Mouse (Mus musculus) hindbrain, embryonic 14.5 days (tissue): ENCODE data around the gene Prkn. TPM values are rescaled to one million over a fixed set of nuclear protein-coding genes. Genes with fewer than 3 reads are reported as not detected.

ENCODE experiments used
- ATAC-seq: fragments of 200-750 bp; cut with Nextera tagmentation; 2 replicates; pipeline ENCODE4 v1.8.0; 2017; ENCODE audit warnings: moderate number of reproducible peaks, mild to moderate bottlenecking, moderate TSS enrichment, moderate library complexity; ENCODE audit not compliant: low FRiP score
- DNase-seq: peaks from one replicate; pipeline ENCODE4 v3.0.0-alpha.2; 2015; ENCODE audit warnings: low spot score
- H3K27ac ChIP-seq: fragments of 300-500 bp; sonication (generic); 2 replicates; pipeline ENCODE4 v1.5.1; 2014; ENCODE audit warnings: mild to moderate bottlenecking, moderate library complexity
- H3K27me3 ChIP-seq: fragments of 300-500 bp; sonication (generic); 2 replicates; pipeline ENCODE4 v1.6.1; 2014; ENCODE audit warnings: mild to moderate bottlenecking, low read length, mixed read lengths; ENCODE audit not compliant: control insufficient read depth, insufficient read depth
- H3K36me3 ChIP-seq: fragments of 300-500 bp; sonication (generic); replicated peaks from 2 replicates; pipeline ENCODE4 v1.6.1; 2014; ENCODE audit not compliant: control insufficient read depth, insufficient read depth
- H3K4me1 ChIP-seq: fragments of 300-500 bp; sonication (generic); replicated peaks from 2 replicates; pipeline ENCODE4 v1.6.1; 2014; ENCODE audit warnings: antibody characterized with exemption, low read length, mixed read lengths; ENCODE audit not compliant: control insufficient read depth, insufficient read depth
- H3K4me2 ChIP-seq: fragments of 300-500 bp; sonication (generic); replicated peaks from 2 replicates; pipeline ENCODE4 v1.6.1; 2014; ENCODE audit warnings: mild to moderate bottlenecking, moderate library complexity
- H3K4me3 ChIP-seq: fragments of 300-500 bp; sonication (generic); replicated peaks from 2 replicates; pipeline ENCODE4 v1.5.1; 2014; ENCODE audit warnings: mild to moderate bottlenecking, low read length
- H3K9ac ChIP-seq: fragments of 300-500 bp; sonication (generic); 2 replicates; pipeline ENCODE4 v1.6.1; 2014
- H3K9me3 ChIP-seq: fragments of 300-500 bp; sonication (generic); 2 replicates; pipeline ENCODE4 v1.6.1; 2016; ENCODE audit warnings: low read length; ENCODE audit not compliant: control insufficient read depth
- WGBS: fragments of 180-500 bp; shearing (Covaris S2); extraction: QIAGEN DNeasy Blood & Tissue Kit; methylation state at CpG from one replicate; pipeline ENCODE4 v1.1.7; 2014; 5-methylcytosine and 5-hydroxymethylcytosine counted together
- polyA plus RNA-seq: library from polyadenylated mRNA; unstranded; fragments of >200 nt; fragmentation: Nextera tagmentation; extraction: Ambion mirVana; gene quantifications from 2 replicates; pipeline ENCODE4 v1.2.1, GENCODE M21; 2014

Prkn gene
- polyA plus RNA-seq, 1 experiment from 2014 or later: 4.4 TPM

DNA sequence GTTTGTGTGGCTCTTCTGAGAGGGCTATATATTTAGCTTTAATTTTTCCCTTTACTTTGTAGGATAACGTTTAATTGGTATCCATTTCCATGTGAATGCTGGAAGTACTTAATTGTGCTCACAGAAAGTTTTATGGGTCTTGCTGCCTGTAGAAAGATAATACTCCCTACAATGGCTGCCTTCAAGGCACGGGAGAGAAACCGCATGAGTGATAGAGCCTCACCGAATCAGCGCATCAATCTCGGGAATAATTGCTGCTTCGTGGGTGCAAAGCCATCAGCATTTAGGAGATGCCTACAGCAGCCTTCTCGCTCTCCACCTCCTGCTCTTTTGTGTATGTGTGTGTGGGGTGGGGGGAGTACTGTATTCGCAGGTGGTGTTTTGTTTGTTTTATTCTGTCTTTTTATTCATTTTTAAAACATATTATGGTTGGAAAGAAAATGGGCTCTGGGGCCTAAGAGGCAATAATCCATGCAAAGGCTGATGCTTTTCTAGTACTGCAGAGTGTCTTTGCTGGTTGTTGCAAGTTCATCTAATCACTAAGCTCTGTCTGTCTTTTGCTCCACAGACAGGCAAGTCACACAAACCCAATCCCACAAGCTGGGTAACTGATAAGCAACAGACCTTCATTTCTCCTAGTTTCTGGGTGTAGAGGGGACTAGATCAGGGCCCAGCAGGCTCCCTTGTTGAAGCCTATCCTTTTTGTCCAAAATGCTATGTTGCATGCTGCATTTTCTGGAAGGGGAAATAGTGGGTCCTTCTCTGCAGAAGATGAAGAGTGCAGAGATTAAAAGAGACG lies 119.1 kb downstream of the Prkn start:
- Histone ChIP-seq H3K27ac (no peak overlapping the region), H3K4me1 (0 out of 2 replicates have a peak, but pooled peaks cover 4% of the 10 kb centered on the region), H3K4me3 (no peak overlapping the region), H3K27me3 (no peaks in the 10 kb centered on the region), H3K9me3 (no peaks in the 10 kb centered on the region), H3K4me2 (no peak overlapping the region), H3K36me3 (no peaks in the 10 kb centered on the region), H3K9ac (no peak overlapping the region)
- DNase-seq: no peak
- no peak for ATAC-seq
- WGBS: 53% methylated on average over 10 of the region's 10 CpGs

DNA sequence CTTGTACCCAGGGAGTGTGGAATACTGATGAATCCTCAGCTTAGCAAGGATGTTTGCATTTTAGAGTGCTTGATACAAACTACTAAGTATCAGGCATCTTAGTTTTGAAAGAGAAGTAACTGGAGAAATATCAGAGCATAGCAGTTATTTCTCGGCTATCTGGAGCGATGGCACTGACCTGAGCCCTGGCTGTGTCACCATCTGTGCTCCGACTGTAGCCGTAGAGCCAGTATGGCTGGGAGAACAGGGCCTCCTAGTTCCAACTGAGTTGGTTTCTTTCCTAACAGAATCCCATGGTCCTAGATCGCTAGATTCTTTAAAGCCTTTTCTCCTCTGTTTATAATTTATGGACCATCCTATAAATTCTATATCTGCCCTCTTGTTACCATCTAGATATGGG lies 122.0 kb downstream of the Prkn start:
- DNase-seq: no peak
- WGBS: 99% methylated on average over 5 of the region's 5 CpGs

DNA sequence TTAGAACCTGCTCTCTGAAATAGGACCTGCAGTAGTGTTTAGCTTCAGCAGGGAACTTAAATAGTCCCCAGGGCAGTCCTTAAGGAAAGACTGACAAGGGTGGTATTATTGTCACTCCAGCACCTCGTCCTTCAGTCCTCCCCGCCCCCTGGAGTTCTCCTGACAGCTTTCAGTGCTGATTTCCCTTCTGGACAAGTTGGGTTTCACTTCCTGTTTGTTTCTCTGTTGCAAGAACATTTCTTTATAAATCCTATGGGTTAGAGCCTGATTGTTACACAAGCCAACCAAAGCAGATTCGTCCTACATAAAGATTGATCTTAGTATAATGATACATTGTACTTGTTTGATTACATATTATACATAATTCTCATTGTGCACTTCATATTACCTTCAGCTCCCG lies 142.0 kb downstream of the Prkn start:
- 65% methylated on average over 4 of the region's 4 CpGs for WGBS
- Histone ChIP-seq H3K4me1 (no peaks in the 10 kb centered on the region), H3K27me3 (no peaks in the 10 kb centered on the region), H3K36me3 (no peaks in the 10 kb centered on the region), H3K4me2 (no peak overlapping the region), H3K9ac (no peak overlapping the region), H3K9me3 (peaks cover 4% of the 10 kb centered on the region; the same call in 1 of the 2 replicates), H3K27ac (no peak overlapping the region), H3K4me3 (no peak overlapping the region)
- no peak for ATAC-seq
- no peak for DNase-seq

More for the DNA sequence above, 122.0 kb downstream of the Prkn start:
- no peak overlapping the region for H3K4me2 ChIP-seq
- H3K4me1 ChIP-seq: 0 out of 2 replicates have a peak, but pooled peaks cover 4% of the 10 kb centered on the region
- no peaks in the 10 kb centered on the region for H3K36me3 ChIP-seq
- no peaks in the 10 kb centered on the region for H3K27me3 ChIP-seq
- H3K9ac ChIP-seq: no peak overlapping the region
- no peak for ATAC-seq
- no peak overlapping the region for H3K4me3 ChIP-seq
- no peaks in the 10 kb centered on the region for H3K9me3 ChIP-seq
- H3K27ac ChIP-seq: no peak overlapping the region

DNA sequence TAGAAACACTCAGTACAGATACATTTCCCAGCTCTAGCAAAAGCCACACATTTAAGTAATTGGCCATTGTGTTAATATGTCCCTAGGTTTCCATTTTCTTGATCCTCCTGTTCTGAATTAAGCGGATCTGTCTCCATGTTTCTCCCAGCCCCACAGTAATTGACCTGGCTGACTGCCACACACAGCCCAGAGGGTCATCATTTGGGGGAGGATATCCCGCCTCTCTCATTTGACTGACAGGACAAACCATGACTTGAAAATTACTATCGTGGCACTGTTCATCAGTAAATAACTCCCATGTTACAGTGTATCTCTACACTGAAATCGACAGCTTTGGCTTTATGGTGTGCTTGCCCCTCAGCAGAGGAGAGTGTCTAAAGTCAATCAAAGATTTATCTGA lies 146.9 kb downstream of the Prkn start:
- H3K36me3 ChIP-seq: no peaks in the 10 kb centered on the region
- no peak overlapping the region for H3K4me3 ChIP-seq
- no peak overlapping the region for H3K4me2 ChIP-seq
- whole genome bisulfite sequencing: 57% methylated on average over 4 of the region's 4 CpGs
- H3K27me3 ChIP-seq: no peaks in the 10 kb centered on the region
- H3K4me1 ChIP-seq: no peaks in the 10 kb centered on the region
- DNase-seq (peak; percentile 55), ATAC-seq (peak; percentile 24; the same call in 1 of the 2 replicates)
- H3K9me3 ChIP-seq: no peaks in the 10 kb centered on the region
- H3K27ac ChIP-seq: no peak overlapping the region
- no peak overlapping the region for H3K9ac ChIP-seq

DNA sequence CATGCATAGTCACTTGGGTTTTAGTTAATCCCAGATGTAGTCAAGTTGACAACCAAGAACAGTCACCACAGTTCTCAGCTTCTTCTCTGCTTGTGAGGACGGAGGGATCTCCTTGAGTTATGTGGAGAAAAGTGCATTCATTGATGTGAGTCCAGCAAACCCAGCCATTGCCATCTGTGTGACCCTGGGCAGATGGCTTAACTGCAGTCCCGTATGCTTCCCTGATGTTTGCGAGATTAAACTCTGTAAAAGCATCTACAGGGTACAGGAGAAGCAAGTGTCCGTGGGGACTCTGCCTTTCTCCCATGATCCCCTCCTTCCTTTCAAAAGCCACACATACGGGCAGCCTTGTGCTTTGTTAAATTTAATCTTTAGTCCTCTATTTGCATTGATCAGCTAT lies 157.1 kb downstream of the Prkn start:
- H3K27me3 ChIP-seq: no peaks in the 10 kb centered on the region
- no peak for ATAC-seq
- H3K4me2 ChIP-seq: no peak overlapping the region
- no peaks in the 10 kb centered on the region for H3K36me3 ChIP-seq
- H3K4me3 ChIP-seq: no peak overlapping the region
- H3K4me1 ChIP-seq: no peaks in the 10 kb centered on the region
- DNase-seq: no peak
- WGBS: 67% methylated on average over 5 of the region's 5 CpGs
- H3K9me3 ChIP-seq: no peaks in the 10 kb centered on the region
- no peak overlapping the region for H3K9ac ChIP-seq
- no peak overlapping the region for H3K27ac ChIP-seq

DNA sequence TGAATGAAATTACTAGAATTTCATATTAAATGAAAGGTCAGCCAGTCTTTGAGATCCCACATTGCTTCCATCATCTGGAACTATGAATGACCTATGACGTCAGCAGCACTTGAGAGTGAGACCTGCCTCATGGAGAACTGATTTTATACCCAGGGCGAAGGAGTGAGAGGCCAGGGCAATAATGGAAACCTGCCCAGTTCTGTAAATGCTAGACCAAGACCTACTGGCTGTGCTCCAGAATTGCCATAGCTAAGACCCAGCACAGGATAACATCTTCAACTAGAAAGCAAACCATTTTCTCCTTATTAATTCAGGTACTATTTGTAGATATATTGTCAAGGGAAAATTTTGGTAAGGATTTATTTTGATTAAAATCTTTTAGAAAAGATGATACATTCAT lies 183.2 kb downstream of the Prkn start:
- 85% methylated on average over 2 of the region's 2 CpGs for WGBS
- Histone ChIP-seq H3K9me3 (no peaks in the 10 kb centered on the region), H3K27me3 (no peaks in the 10 kb centered on the region), H3K27ac (no peak overlapping the region), H3K9ac (no peak overlapping the region), H3K4me3 (no peak overlapping the region), H3K4me2 (no peak overlapping the region), H3K36me3 (no peaks in the 10 kb centered on the region), H3K4me1 (no peaks in the 10 kb centered on the region)
- ATAC-seq (no peak), DNase-seq (no peak)

DNA sequence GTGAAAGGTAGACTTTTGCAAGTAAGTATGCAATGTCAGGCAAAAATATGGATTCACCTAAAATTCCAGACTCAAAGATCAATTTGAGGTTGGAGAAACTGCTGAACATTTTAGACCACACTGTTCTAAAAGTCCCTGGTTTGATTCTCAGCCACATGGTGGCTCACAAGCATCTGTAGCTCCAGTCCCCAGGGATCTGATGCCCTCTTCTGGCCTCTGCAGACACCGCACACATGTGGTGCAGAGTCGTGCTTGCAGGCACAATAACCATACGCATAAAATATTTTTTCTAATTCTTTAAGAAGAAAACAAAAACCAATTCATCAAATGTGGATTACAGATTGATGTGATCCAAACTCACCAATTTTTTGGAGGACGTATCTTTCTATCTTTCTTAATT lies 189.2 kb downstream of the Prkn start:
- Histone ChIP-seq H3K4me2 (no peak overlapping the region), H3K27me3 (no peaks in the 10 kb centered on the region), H3K9ac (no peak overlapping the region), H3K4me1 (no peaks in the 10 kb centered on the region), H3K4me3 (no peak overlapping the region), H3K9me3 (no peaks in the 10 kb centered on the region), H3K27ac (no peak overlapping the region), H3K36me3 (no peaks in the 10 kb centered on the region)
- WGBS: 94% methylated on average over 4 of the region's 4 CpGs
- DNase-seq (no peak), ATAC-seq (no peak)

DNA sequence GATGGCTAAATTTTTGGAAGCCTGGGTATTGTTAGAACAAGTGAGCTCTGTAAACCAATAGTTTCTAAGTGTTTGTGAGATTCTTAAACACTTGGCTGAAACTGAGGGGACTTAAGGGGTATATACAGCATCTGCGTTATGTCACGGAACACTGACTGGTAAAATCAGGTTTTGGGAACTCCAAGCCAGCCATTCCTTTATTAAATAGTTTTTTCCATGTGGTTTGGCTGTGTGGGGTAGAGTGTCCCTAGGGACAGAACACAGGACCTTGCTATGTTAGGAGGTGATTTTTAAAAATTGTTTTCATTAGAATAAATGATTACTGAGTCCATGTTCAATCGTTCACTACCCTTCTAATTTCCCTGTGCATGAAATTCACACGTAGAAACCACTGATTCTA lies 190.8 kb downstream of the Prkn start:
- WGBS: 81% methylated on average over 4 of the region's 4 CpGs

DNA sequence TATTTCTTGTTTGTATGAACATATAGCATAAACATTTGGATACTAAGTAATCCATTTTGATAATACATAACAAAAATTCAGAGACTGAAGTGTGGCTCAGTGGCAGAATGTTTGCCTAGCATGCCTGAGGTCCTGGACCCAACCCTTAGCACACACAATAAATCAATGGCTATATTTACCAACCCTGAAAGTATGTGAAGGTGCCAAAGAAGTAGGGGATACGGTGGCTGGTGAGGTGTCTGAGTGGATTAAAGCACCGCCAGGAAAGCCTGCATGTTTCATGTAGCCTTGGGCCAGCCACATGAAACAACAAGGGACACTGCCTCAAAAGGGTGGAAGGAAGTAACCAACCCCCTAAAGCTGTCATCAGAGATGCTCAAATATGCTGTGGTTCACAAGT lies 192.2 kb downstream of the Prkn start:
- no peak for DNase-seq
- Histone ChIP-seq H3K4me1 (no peaks in the 10 kb centered on the region), H3K36me3 (no peaks in the 10 kb centered on the region), H3K4me2 (no peak overlapping the region), H3K9me3 (no peaks in the 10 kb centered on the region), H3K4me3 (no peak overlapping the region), H3K27ac (no peak overlapping the region), H3K27me3 (no peaks in the 10 kb centered on the region), H3K9ac (no peak overlapping the region)
- WGBS: 89% methylated on average over 2 of the region's 2 CpGs
- no peak for ATAC-seq

More for the DNA sequence above, 190.8 kb downstream of the Prkn start:
- H3K4me3 ChIP-seq: no peak overlapping the region
- no peak overlapping the region for H3K27ac ChIP-seq
- no peaks in the 10 kb centered on the region for H3K9me3 ChIP-seq
- H3K27me3 ChIP-seq: no peaks in the 10 kb centered on the region
- no peak for ATAC-seq
- H3K4me2 ChIP-seq: no peak overlapping the region
- H3K4me1 ChIP-seq: no peaks in the 10 kb centered on the region
- H3K36me3 ChIP-seq: no peaks in the 10 kb centered on the region
- no peak overlapping the region for H3K9ac ChIP-seq
- DNase-seq: no peak
